Mouse (Mus musculus) ES-E14 (cell line): ENCODE data around the gene Arhgap11a.

Experiments
- CHD2 ChIP-seq: IDR thresholded peaks from 2 replicates; pipeline ENCODE4 v1.6.1; 2014; ENCODE audit warnings: mild to moderate bottlenecking, low read depth, low read length, inconsistent platforms
- HCFC1 ChIP-seq: IDR thresholded peaks from 2 replicates; pipeline ENCODE4 v1.6.1; 2012; ENCODE audit warnings: low read length, inconsistent platforms, borderline replicate concordance; ENCODE audit not compliant: insufficient read depth
- MAFK ChIP-seq: IDR thresholded peaks from 2 replicates; pipeline ENCODE4 v1.6.1; 2014; ENCODE audit warnings: mild to moderate bottlenecking, low read depth, low read length, inconsistent platforms; ENCODE audit not compliant: insufficient read depth
- ZC3H11A ChIP-seq: IDR thresholded peaks from 2 replicates; pipeline ENCODE4 v1.6.1; 2012; ENCODE audit warnings: low read depth, mild to moderate bottlenecking, inconsistent platforms, low read length, borderline replicate concordance
- ZNF384 ChIP-seq: IDR thresholded peaks from 2 replicates; pipeline ENCODE4 v1.6.1; 2012; ENCODE audit warnings: low read depth, low read length, inconsistent platforms

GRCm38 (mm10) chr2:113835219-113835618 lies 13.2 kb downstream of the Arhgap11a start:
- TF ChIP-seq HCFC1 (no peak), ZC3H11A (no peak), MAFK (no peak), CHD2 (no peak), ZNF384 (no peak)
